Mouse (Mus musculus) lung, embryonic 15.5 days (tissue): ENCODE measurements at regions not wholly inside any gene's neighbourhood (a gene's known extent, or its start where the extent isn't known, plus 50 kb on each side); places are given as distances from the start of the nearest gene placed in this dataset.
A peak's percentile ranks its signal among the peaks of the same experiment; 100 is the strongest.
"Not testable (repeated sequence)": the region's sequence is repeated elsewhere in the genome, so short reads cannot be mapped to it uniquely, and the experiment has no call there.

Experiments used
- ATAC-seq: fragments of 200-750 bp; cut with Nextera tagmentation; 2 replicates; pipeline ENCODE4 v1.8.0; 2017; ENCODE audit warnings: moderate number of reproducible peaks, borderline replicate concordance; ENCODE audit not compliant: low FRiP score, low TSS enrichment; ENCODE audit errors: extremely low read depth
- H3K27ac ChIP-seq: fragments of 300-500 bp; sonication (generic); 2 replicates; pipeline ENCODE4 v1.5.1; 2015; ENCODE audit warnings: moderate library complexity, mild to moderate bottlenecking, inconsistent platforms
- H3K27me3 ChIP-seq: fragments of 300-500 bp; sonication (generic); 2 replicates; pipeline ENCODE4 v1.6.1; 2015; ENCODE audit warnings: inconsistent platforms
- H3K36me3 ChIP-seq: fragments of 300-500 bp; sonication (generic); 2 replicates; pipeline ENCODE4 v1.6.1; 2015; ENCODE audit warnings: inconsistent platforms
- H3K4me1 ChIP-seq: fragments of 300-500 bp; sonication (generic); 2 replicates; pipeline ENCODE4 v1.6.1; 2015; ENCODE audit warnings: inconsistent platforms
- H3K4me2 ChIP-seq: fragments of 300-500 bp; sonication (generic); 2 replicates; pipeline ENCODE4 v1.6.1; 2015; ENCODE audit warnings: inconsistent platforms, mild to moderate bottlenecking, moderate library complexity
- H3K4me3 ChIP-seq: fragments of 300-500 bp; sonication (generic); 2 replicates; pipeline ENCODE4 v1.5.1; 2015; ENCODE audit warnings: mild to moderate bottlenecking, inconsistent platforms
- H3K9ac ChIP-seq: fragments of 300-500 bp; sonication (generic); 2 replicates; pipeline ENCODE4 v1.6.1; 2015; ENCODE audit warnings: inconsistent platforms
- H3K9me3 ChIP-seq: fragments of 300-500 bp; sonication (generic); 2 replicates; pipeline ENCODE4 v1.6.1; 2016; ENCODE audit warnings: inconsistent platforms
- whole genome bisulfite sequencing: fragments of 180-500 bp; shearing (Covaris S2); methylation state at CpG from one replicate; pipeline ENCODE4 v1.1.7; 2015; 5-methylcytosine and 5-hydroxymethylcytosine counted together

DNA sequence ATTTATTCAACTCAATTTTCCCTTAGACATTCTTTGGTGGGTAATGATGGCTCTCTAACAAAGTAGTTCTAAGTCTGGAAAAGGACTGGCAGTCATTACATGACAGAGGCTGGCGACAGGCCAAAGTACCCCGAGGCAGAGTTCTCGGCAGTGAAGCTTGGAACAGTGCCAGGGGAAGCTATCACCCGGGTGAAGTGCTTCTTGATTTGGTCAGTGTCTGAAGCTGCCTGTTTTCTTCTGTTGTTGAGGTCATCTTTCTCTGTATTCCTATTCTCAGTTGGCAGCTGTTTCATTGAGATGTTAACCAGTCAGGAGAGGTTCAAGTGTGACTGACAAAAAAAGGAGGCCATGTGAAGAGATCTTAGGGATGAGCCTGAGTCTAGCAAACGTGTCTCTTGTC lies 276.6 kb downstream of the Cetn3 start:
- peak; percentile 73; the same call in 1 of the 2 replicates for ATAC-seq
- H3K4me3 ChIP-seq: no peak overlapping the region
- H3K4me2 ChIP-seq: no peak overlapping the region
- 13% methylated on average over 5 of the region's 5 CpGs for WGBS
- H3K27me3 ChIP-seq: no peaks in the 10 kb centered on the region
- H3K27ac ChIP-seq: no peak overlapping the region
- H3K9ac ChIP-seq: no peak overlapping the region
- no peaks in the 10 kb centered on the region for H3K9me3 ChIP-seq
- H3K36me3 ChIP-seq: no peaks in the 10 kb centered on the region
- peaks cover 11% of the 10 kb centered on the region for H3K4me1 ChIP-seq

DNA sequence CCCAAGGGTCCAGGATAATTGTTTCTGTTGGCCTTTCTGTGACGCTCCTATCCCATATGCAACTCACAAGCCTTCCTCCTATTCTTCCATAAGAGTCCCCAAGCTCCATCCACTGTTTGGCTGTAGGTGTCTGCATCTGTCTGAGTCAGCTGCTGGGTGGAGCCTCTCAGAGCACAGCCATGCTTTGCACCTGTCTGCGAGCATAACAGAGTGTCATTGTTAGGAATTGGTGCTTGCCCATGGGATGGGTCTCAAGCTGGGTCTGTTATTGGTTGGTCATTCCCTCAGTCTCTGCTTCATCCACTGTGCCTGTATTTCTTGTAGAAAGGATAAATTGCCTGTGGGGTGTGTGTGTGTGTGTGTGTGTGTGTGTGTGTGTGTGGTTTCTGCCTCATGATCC lies 281.0 kb downstream of the Cetn3 start:
- H3K4me1 ChIP-seq, H3K4me3 ChIP-seq, H3K36me3 ChIP-seq, H3K27ac ChIP-seq, H3K4me2 ChIP-seq, ATAC-seq, H3K27me3 ChIP-seq, H3K9me3 ChIP-seq, H3K9ac ChIP-seq: not testable (repeated sequence)
- WGBS: 93% methylated on average over 2 of the region's 2 CpGs

DNA sequence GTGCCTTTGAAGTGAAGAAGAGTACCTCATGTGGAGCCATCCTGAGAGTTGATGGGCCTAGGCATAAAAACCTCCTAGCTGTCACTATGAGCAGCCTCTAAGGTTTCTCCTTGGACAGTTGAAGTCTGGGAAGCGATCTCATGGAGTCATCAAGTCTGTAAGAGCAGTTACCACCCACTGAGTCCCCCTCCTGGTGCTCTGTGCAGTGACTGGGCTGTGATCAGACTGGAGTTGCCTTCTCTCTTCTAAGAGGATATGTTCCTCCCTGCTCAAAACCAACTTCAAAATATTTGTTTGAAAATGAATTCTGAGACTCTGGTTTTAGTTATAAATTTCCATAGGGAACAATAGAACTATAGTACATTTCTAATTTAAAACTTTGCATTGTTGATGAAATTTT lies 283.3 kb downstream of the Cetn3 start:
- Histone ChIP-seq H3K9me3 (no peaks in the 10 kb centered on the region), H3K4me2 (no peak overlapping the region), H3K9ac (no peak overlapping the region), H3K4me3 (no peak overlapping the region), H3K4me1 (no peaks in the 10 kb centered on the region), H3K27ac (no peak overlapping the region), H3K36me3 (no peaks in the 10 kb centered on the region), H3K27me3 (no peaks in the 10 kb centered on the region)
- ATAC-seq: no peak
- 52% methylated on average over 1 of the region's 1 CpGs for WGBS

DNA sequence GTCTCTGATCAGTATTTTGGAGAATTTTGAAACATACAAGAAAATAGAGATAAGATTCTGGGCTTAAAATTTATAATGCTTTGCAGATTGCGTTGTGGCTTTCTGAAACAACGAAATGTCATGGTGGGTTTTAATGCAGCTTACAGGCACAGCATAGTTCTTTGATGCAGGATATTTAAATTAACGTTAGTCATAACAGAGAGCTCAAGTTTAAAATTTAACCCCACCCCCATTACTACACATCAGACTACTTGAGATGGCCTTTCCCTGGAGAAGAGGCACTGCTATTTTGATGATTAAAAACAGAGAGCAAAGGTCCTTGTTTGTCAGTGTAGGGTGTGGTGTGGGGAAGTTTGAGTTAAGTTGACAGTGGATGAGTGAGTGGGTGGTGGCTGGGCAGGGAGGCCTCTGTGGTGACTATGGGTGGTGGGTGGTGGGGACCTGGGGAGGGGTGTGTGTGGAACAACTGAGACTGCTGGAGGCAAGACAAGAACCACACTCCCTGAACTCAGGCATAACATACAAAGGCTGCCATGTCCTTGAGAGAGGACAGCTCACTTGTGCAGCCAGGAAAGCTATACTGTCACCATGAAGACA lies 283.9 kb downstream of the Cetn3 start:
- Histone ChIP-seq H3K27ac (no peak overlapping the region), H3K4me2 (no peak overlapping the region), H3K9me3 (no peaks in the 10 kb centered on the region), H3K4me1 (no peaks in the 10 kb centered on the region), H3K4me3 (no peak overlapping the region), H3K27me3 (no peaks in the 10 kb centered on the region), H3K9ac (no peak overlapping the region), H3K36me3 (no peaks in the 10 kb centered on the region)
- 0 out of 2 replicates have a peak, but pooled peaks have one; percentile 27 for ATAC-seq
- WGBS: 56% methylated on average over 3 of the region's 3 CpGs

DNA sequence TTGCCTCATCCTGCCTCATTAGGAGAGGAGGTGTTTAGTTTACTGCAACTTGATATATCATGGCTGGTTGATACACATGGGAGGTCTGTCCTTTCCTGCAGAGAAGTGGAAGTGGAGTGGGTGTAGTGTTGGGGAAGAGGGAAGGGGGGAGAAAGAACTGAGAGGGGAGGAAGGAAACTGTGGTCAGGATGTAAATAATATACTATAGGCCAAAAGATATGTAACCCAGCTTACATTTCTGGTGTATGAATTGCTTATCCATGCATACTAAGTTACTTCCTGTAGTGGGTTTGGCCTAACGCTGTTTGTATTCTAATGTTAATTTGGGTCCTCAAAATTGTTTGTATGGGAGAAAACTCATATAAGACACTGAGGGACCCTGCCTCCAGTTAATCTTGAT lies 289.6 kb downstream of the Cetn3 start:
- no peak overlapping the region for H3K9ac ChIP-seq
- H3K27ac ChIP-seq: no peak overlapping the region
- ATAC-seq: no peak
- H3K9me3 ChIP-seq: no peaks in the 10 kb centered on the region
- H3K4me3 ChIP-seq: no peak overlapping the region
- 75% methylated on average over 1 of the region's 1 CpGs for WGBS
- H3K27me3 ChIP-seq: no peaks in the 10 kb centered on the region
- H3K36me3 ChIP-seq: no peaks in the 10 kb centered on the region
- H3K4me1 ChIP-seq: no peaks in the 10 kb centered on the region
- H3K4me2 ChIP-seq: no peak overlapping the region

DNA sequence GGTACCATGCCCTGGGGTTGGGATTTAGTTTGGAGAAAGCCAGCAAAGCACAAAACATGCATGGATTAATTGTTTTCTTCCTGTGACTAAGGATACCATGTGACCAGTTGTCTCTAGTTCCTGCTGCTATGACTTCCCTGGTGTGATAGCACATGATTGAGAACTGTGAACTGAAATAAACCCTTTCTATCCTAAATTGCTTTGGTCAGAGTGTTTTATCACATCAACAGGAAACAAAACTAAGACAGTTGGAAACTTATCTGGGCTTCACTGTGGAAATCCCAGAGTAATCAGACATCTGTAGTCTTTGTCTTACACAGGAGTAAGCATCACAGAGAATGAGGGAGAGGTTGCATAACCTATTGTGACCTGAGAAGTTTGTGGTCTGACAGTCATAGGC lies 290.5 kb downstream of the Cetn3 start:
- ATAC-seq: no peak
- Histone ChIP-seq H3K9me3 (no peaks in the 10 kb centered on the region), H3K36me3 (no peaks in the 10 kb centered on the region)

DNA sequence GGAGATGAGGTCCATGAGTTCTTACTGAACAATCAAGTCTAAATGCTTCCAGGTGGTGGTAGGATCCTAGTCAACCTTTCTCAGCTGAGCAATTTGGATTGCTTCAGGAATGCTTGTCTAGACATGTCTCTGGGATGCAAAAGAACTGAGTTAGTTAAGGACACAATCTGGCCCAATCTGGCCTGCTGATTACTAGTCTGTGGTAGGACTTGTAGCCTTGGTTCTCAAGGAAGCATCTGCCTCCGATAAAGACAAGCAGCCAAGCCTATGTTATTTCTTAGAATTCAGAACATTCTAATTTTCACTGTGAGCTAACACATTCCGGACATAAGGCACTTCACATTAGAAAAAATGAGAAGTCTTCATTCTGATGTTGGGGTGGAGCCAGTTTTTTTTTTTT lies 298.5 kb downstream of the Cetn3 start:
- no peak for ATAC-seq
- no peaks in the 10 kb centered on the region for H3K4me1 ChIP-seq
- H3K9me3 ChIP-seq: no peaks in the 10 kb centered on the region
- H3K9ac ChIP-seq: no peak overlapping the region
- no peak overlapping the region for H3K27ac ChIP-seq
- H3K36me3 ChIP-seq: no peaks in the 10 kb centered on the region
- no peak overlapping the region for H3K4me3 ChIP-seq
- H3K27me3 ChIP-seq: no peaks in the 10 kb centered on the region
- WGBS: 82% methylated on average over 2 of the region's 2 CpGs
- no peak overlapping the region for H3K4me2 ChIP-seq

More for the DNA sequence above, 290.5 kb downstream of the Cetn3 start:
- H3K27ac ChIP-seq: no peak overlapping the region
- H3K4me3 ChIP-seq: no peak overlapping the region
- H3K27me3 ChIP-seq: no peaks in the 10 kb centered on the region
- no peak overlapping the region for H3K4me2 ChIP-seq
- no peaks in the 10 kb centered on the region for H3K4me1 ChIP-seq
- no peak overlapping the region for H3K9ac ChIP-seq

DNA sequence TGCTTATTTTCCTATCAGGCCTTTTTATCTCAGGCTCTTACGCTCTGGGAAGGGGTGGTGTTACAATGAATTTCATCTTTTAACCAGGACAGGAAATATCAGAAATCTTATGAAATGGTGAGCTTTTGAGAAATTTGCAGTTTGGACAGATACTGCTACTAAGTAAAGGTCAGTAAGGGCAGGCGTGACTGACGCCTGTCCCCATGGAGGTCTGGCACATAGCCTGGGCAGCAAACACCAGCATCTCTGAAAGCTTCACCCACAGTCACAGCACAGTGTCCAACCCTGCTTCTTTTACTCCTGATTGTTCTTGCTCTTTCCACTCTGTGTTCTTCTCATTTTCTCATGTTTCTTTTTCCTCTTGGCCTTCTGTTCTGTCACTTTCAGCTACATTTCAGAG lies 304.8 kb downstream of the Cetn3 start:
- no peak overlapping the region for H3K9ac ChIP-seq
- H3K27me3 ChIP-seq: no peaks in the 10 kb centered on the region
- H3K4me2 ChIP-seq: no peak overlapping the region
- no peaks in the 10 kb centered on the region for H3K9me3 ChIP-seq
- H3K4me3 ChIP-seq: no peak overlapping the region
- WGBS: 62% methylated on average over 3 of the region's 3 CpGs
- H3K27ac ChIP-seq: no peak overlapping the region
- no peaks in the 10 kb centered on the region for H3K4me1 ChIP-seq
- no peak for ATAC-seq
- H3K36me3 ChIP-seq: no peaks in the 10 kb centered on the region

DNA sequence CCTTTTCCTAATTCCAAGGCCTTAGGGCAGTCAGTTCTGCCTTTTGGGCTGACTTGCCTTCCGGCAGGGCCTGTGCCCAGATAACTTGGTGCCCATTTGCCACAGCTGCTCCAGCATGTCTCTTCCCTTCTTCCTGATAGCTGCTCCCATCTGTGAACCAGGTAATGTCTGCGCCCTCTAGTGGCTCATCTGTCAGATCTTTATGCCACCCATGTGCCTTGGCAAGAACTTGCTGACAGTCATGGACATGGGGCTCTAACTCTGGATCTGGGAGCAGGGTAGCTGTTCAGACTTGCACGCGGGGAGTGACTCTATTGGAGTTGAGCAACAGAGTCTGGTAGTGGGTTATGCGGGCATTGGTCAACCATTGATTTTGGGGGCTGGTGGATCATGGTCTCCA lies 309.3 kb downstream of the Cetn3 start:
- H3K27ac ChIP-seq: no peak overlapping the region
- no peaks in the 10 kb centered on the region for H3K4me1 ChIP-seq
- no peak overlapping the region for H3K4me3 ChIP-seq
- H3K36me3 ChIP-seq: no peaks in the 10 kb centered on the region
- no peaks in the 10 kb centered on the region for H3K27me3 ChIP-seq
- WGBS: 78% methylated on average over 5 of the region's 5 CpGs
- H3K4me2 ChIP-seq: no peak overlapping the region
- no peaks in the 10 kb centered on the region for H3K9me3 ChIP-seq
- no peak for ATAC-seq
- no peak overlapping the region for H3K9ac ChIP-seq

DNA sequence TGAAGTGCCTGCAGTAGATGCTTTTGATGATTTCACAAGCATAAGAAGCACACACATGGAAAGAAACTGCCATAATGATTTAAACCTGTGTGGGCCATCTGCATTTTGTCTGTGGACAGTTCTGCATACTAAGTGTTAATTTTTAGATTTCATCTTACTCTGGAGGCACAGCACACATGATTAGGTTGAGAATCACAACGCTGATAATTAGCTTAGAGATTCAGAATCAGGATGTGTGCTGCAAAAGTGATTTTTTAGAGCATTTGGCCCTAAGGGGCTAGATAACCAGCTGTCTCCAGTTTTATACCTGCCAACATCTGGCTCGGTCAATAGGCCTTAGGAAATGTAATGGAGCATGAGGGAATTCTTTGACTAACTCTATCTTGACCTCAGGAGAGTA lies 323.2 kb downstream of the Cetn3 start:
- WGBS: 72% methylated on average over 2 of the region's 2 CpGs
- Histone ChIP-seq H3K27me3 (no peaks in the 10 kb centered on the region), H3K4me3 (no peak overlapping the region), H3K4me2 (no peak overlapping the region), H3K9ac (no peak overlapping the region), H3K36me3 (no peaks in the 10 kb centered on the region), H3K4me1 (no peaks in the 10 kb centered on the region), H3K27ac (no peak overlapping the region), H3K9me3 (no peaks in the 10 kb centered on the region)
- ATAC-seq: no peak

DNA sequence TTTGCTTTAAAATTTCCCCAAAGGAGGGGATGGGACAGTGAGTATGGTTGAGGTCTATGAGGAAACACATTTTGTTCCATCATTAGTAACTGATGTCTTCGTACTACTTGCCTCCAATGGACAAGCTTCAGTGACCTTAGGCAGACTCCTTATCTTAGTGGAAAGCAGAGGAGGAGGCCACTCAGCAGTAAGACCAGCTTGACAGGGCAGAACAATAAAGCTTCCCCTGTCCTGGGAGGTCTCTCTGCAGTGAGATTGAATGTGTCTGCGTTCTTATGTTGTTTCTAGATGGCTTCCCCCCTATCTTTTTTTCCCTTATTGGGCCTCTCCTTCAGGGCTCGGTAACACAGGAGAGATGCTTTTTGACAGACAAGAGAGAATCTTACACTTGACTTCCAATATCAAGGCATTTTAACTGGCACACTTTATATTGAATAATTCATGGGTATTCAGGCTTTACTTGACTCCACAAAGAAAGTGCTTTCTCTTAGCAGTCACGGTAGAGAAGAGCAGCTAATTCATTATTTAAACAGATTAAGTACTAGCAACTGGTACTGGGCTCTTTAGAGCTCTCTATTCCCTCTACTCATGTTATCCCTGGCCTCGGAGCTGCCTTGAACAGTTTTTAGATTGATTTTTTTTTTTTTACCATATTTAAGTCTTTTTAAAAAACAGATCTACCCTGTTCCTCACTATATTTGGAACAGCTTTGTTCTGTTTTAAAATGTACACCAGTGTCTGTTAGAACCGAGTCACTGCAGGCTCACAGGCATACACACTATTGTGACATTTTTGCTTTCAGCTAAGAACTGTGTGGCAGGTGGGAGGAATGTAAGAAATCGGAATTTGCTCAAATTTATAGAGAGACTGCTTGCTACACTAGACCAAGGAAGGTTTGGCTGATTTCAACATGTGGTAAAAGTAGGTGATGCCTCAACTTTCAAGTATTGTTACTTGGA lies 347.2 kb downstream of the Cetn3 start:
- no peak overlapping the region for H3K27ac ChIP-seq
- ATAC-seq: no peak

More for the DNA sequence above, 347.2 kb downstream of the Cetn3 start:
- Histone ChIP-seq H3K36me3 (no peaks in the 10 kb centered on the region), H3K9ac (no peak overlapping the region), H3K4me3 (no peak overlapping the region), H3K27me3 (no peaks in the 10 kb centered on the region), H3K9me3 (no peaks in the 10 kb centered on the region), H3K4me2 (no peak overlapping the region), H3K4me1 (no peaks in the 10 kb centered on the region)
- 61% methylated on average over 7 of the region's 7 CpGs for WGBS
